Comparison of ENCODE assay signal across 17 mouse cellular contexts in genomic region chr9:109997441-109997840, GRCm38 (mm10).
DNase-seq lines count a peak whose midpoint lies in the region.
"Had no signal": no experiment of that assay in that cellular context is flagged by ENCODE, and none has a peak within 500 bp of the region (broad histone marks: within the 10 kb centered on the region; RNA-seq: fewer than 3 reads in every experiment).

No protein-coding gene starts in this region.

- intact Hi-C loops in left cerebral cortex, postnatal 14 days (cut with DNase I), result no loop called here
- intact Hi-C loops in gastrocnemius, postnatal 36 days (cut with DNase I), result no loop called here

- DNase-seq in cerebellum, postnatal 14 days, result peak; percentile 44 to 48
- DNase-seq in cerebellum, adult 18-20 months, result no peak
- DNase-seq in left cerebral cortex, postnatal 14 days (ENCODE audit: low spot score in 2 of 2), result peak; percentile 42 to 66
- no peak for DNase-seq in left cerebral cortex, adult 9 months (ENCODE audit: low spot score in 2 of 2)
- DNase-seq in right cerebral cortex, adult 18-20 months, result peak; percentile 40
- no peak for DNase-seq in right cerebral cortex, postnatal 25 days
- peak; percentile 66 for DNase-seq in testis, postnatal 10 days (ENCODE audit: low spot score)
- DNase-seq in gastrocnemius, postnatal 36 days, result no peak
- DNase-seq: adrenal gland, postnatal 10 days; cerebellum, adult 8-10 months; gastrocnemius, postnatal 14 days; heart, postnatal 36 days; kidney, adult 2 months; kidney, postnatal 10 days; liver, postnatal 0 days; thymus, adult 2 months; thymus, postnatal 4 days had no signal

Comparison
In these comparisons a context has a peak if more than half of its experiments do, and no peak if none do; other contexts are left out.
1. DNase-seq: peak in cerebellum, postnatal 14 days (2 of 2), left cerebral cortex, postnatal 14 days (2 of 2), right cerebral cortex, adult 18-20 months (single experiment) and testis, postnatal 10 days (single experiment); none in cerebellum, adult 18-20 months (0 of 2), left cerebral cortex, adult 9 months (0 of 2), right cerebral cortex, postnatal 25 days (single experiment) and gastrocnemius, postnatal 36 days (0 of 2).